Mouse (Mus musculus) testis, postnatal 14 days (tissue): ENCODE measurements at regions not wholly inside any gene's neighbourhood (a gene's known extent, or its start where the extent isn't known, plus 50 kb on each side); places are given as distances from the start of the nearest gene placed in this dataset.

Experiments
- DNase-seq: peaks from one replicate; pipeline ENCODE4 v3.0.0; 2021; ENCODE audit warnings: low spot score

DNA sequence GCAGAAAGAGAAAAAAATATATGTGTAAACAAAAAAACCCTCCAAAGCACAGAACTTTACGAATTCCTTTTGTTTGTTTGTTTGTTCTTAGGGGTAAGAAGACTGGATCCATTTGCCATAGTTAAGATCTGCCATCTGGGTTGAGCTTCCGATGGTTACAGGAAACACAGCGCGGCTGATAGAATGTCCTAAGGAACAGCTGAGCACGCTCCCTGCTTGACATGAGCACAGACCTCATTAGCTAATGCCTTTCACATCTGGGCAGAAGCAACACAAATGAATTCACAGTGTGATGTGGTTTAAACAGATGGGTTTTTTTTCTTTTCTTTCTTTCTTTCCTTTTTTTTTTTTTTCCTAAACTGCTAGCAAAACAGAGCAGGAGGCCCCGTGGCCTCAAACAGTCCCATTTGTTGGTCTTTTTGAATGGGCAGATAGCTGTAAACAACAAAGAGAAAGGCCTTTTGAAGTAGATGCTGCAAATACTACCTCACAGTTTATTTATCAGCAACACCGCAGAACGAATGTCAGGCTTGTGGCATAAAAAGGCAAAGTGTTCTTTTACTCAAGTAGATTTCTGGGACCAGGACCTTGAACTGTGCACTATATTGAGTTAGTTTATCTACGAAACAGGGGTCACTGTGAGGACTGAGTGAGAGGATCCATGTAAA lies 61.0 kb upstream of the Raph1 start:
- no peak for DNase-seq

GRCm38 (mm10) chr1:60627367-60627766 lies 60.5 kb upstream of the Raph1 start:
- no peak for DNase-seq

DNA sequence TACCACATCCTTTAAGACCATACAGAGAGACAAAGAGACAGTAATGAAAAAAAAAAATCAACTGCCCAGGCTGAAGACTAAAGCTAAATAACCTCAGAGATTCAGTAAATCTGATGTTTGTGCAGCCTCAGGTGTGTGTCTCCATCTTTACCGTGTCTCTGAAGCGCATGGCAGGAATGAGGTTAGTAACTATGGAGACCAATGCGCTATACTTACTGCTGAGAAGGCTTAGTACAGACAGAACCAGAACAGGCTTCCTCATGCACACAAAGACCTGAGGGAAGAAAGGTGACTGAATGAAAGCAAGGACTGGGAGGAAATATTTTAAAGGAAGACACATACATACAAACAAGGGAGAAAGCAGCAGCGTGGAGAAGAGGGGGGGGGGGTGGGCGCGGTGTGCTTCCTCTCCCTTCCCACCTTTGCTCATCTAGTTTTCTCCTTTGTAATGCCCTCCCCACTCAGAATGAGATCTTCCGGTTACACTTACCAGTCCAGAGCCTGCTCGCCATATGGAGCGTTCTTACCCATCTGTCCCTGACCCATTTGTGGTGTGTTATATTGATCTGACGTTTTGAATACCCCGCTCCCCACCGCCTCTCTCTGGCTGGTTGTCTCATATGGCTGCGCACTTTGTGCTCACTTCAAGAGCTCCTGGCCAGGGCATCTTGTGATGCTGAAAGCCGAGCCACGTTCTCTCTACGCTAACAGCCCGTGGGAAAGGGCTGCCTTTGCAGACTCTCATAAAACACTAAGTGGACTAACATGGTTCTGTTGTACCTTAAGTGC lies 59.0 kb upstream of the Raph1 start:
- DNase-seq = no peak

DNA sequence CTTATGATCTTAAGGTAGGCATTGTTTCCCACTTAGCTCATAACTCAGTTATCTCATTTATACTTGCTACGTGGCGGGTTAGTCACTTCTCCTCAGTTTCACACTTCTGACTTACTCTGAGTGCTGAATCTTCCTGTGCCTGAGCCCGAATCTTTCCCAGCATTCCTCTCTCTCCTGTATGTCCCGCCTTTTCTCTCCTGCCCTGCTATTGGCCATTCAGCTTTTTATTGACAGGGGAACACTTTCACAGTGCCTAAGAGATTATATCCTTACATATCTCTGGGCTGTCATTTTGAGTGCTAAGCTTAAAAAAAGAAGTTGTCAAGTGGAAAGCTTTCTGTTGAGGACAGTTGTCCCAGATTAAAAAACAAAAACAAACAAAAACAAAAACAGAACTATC lies 57.3 kb upstream of the Raph1 start:
- DNase-seq = no peak

- DNase-seq = no peak
Measured at GRCm38 (mm10) chr1:60623440-60624016, 56.6 kb upstream of the Raph1 start.

GRCm38 (mm10) chr1:60621770-60622169 lies 54.9 kb upstream of the Raph1 start:
- no peak for DNase-seq

DNA sequence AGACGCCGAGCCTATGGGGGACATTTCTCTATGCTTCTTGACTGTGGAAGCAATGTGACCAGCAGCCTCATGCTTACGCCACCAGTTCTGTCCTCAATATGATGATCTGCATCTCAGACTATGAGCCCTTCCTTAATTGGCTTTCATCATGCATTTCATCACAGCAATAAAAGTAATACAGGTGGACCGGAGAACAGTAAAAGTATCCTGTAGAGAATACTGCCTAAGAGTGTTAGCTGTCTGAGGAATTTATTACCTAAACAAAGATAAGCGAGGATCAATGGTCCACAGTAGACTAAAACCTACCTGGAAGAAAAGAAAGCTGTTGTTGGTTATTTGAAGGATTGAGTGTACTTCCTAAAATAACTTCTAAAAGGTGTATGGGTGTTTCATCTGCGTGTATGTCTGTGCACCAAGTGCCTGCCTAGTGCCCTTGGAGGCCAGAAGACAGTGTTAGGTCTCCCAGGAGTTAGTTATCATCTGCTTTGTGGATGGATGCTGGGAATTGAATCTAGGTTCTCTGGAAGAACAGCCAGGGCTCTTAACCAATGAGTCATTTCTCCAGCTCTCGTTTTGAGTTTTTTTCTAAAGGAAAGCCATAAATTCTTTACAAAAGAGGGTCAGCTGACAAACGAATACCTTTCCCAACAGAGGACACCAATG lies 54.3 kb upstream of the Raph1 start:
- DNase-seq = no peak

- DNase-seq = no peak
Measured at GRCm38 (mm10) chr1:60618389-60618788, 51.5 kb upstream of the Raph1 start.

DNA sequence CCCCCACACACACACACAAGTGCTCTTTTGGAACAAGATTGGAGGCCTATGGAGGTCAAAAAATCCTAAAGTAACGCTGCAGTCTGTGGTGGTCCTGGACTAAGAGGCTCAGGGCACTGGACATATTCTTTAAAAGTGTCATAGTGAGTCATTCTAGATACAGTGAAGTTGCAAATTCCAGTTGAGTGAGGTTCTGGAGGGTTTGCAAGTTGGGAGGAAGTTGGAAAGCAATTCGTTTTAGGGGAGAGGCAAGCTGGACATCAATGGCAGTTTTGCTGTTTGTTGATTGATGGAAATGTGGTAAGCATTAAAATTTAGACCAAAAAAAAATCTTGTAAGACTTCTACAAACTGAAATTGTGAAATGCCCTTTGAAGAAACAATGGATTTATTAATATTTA lies 50.0 kb upstream of the Raph1 start:
- no peak for DNase-seq
